Mouse (Mus musculus) stomach, postnatal 0 days (tissue): ENCODE data around the gene Wdr34.

Experiments used
- CTCF ChIP-seq: IDR thresholded peaks from 2 replicates; pipeline ENCODE4 v1.5.1; 2016; ENCODE audit warnings: antibody characterized with exemption, low read depth, mild to moderate bottlenecking, moderate library complexity
- EP300 ChIP-seq: optimal IDR thresholded peaks from 2 replicates; pipeline ENCODE3; 2016; ENCODE audit warnings: antibody characterized with exemption

DNA sequence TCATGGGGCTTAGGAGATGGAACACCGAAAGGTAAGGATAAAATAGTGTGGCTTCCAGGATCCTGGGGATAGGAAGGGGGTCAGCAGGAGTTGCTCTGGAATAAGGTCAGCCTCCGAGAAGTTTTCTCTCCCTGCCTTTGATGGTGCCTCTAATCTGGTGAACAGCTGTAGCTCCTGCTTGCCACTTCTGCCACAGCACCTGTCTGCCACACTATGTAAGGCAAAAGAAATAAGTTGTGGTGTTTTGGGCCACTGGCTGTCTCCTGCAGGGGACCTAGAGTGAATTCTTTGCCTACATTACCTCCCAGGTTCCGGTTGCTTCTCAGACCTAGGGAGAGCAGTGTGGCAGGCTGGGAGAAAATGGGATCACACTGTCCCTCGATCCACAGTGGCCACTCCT is 30.1 kb upstream of the Wdr34 start:
- TF ChIP-seq CTCF: no peak
- TF ChIP-seq EP300: no peak
